Mouse (Mus musculus): ENCODE results near the gene Gnai3.

DNA sequence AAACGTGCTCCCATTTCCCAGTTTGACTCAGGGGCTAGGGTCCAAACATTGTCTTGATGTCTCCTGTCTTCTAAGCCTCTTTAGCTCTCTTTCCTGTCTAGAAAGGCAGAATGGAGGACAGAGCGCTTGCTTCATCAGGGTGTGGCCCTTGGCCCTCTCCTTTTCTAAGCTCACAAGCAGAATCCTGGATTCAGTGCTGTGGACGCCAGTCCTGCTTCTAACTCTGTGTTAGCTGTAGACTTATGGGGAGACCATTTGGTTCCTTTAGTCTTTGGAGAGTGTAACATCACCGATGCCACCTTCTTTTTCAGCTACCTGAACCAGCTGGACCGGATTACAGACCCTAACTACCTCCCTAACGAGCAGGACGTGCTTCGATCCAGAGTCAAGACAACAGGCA is 48.3 kb downstream of the Gnai3 start:
- no peak for TF ChIP-seq POLR2A (IDR thresholded peaks at IDR 0.05; ENCODE audit: borderline replicate concordance, extremely low read depth, low read depth, low read length)
- no peak for TF ChIP-seq CTCF (IDR thresholded peaks at IDR 0.05; ENCODE audit: insufficient read depth, low read length)

Data from lung, adult 2 months (tissue).